Mouse (Mus musculus) testis, postnatal 14 days (tissue): ENCODE measurements around the gene B4galt2.

ENCODE experiments used
- DNase-seq: peaks from one replicate; pipeline ENCODE4 v3.0.0; 2021; ENCODE audit warnings: low spot score

Gene B4galt2

DNA sequence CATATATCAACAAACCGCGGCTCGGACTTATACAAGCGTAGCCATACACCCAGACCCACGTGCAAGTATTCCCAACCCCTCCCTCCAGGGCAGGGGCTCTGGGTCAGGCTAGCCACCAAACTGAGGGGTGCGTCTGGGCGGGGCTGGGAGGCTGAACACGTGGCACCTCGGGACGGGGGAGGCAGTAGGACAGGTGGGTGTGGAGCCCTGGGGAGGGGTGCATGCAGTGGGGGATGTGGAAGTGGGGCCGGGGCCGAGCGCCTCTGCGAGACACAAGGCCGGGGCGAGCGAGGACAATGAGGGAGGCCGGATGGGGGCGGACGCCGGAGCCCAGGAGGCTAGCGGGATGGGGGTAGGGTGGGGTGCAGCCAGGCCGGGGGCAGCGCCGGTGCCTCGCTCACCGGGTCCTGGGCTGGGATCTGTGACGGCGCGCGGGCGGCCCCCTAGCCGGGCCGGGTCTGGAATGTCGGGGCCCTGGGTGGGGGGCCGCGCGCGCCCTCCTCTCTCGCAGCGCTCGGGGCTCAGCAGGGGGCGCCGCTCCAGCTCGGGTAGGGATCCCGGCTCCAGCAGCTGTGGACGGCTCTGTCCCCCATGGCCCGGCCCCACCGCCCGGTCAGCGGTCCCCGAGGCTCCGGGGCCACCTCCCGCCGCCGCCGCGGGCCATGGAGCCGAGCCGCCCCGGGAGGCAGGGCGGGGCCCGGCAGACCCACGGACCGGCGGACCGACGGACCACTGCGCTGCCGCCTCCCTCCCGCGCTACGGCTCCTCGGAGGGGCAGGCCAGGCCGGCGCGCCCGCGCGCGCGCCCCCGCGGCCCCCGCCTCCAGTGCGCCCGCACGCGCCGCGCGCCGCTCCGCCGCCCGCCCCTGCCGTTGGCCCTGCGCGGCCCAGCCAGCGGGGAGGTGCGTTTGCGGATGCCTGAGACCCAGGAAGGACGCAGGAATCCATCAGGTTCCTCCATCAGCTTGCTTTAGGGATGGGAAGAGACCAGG is at the start of gene B4galt2:
Gene B4galt2 (minus strand): TSS at position 787 of the 991 bp plus-strand sequence.
- peak; percentile 65 for DNase-seq

DNA sequence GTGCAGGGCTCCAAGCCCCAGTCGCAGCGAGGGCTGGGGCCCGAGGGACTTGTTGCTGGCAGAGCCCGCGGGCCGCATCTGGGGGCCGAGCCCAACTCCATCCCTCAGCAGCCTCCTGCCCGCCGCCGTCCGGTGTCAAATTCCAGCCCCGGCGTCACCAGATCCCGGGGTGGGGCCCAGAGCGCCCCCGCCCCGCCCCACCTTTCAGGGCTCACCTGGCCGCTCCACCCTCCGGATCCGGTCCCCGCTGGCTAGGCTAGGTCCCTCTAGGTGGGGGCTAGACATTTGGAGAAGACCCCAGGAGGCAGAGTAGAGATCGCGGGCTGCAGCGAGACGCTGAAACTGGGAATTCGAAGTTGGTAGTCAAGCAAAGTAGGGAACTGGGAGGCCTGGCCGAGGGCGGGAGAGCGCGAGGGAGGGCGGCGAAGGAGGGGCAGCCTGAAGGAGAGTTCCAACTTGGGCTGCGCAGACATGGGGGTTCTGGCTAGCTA is 46.1 kb upstream of the B4galt2 start, which contains the start of gene Artn:
Gene Artn (minus strand): TSS at position 373 of the 491 bp plus-strand sequence.
- peak; percentile 57 for DNase-seq

DNA sequence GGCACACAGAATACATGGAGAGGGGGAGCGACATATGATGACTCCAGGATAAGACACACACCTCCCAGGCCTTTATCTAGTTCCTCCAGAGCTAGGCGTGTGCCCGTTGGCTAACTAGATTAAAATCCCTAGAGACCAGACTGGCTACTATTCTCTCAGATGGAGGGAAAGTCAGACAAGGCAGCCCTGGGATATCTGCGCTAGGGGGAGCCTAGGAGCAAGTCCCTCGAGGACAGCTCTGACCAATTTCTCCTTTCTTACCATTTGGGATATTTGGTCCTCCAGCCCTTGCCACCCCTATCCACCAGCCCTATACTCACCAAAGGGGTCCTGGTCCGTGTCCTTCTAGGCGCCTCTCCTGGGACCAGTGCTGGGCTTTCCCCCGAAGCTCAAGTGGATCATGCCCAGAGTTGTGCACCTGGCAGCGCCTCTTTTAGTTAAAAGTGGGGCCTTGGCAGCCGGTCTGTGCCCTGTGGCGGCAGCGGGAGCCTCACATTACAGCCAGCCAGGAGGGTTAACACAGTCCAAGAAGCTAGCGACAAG is 45.5 kb upstream of the B4galt2 start:
- DNase-seq: no peak

DNA sequence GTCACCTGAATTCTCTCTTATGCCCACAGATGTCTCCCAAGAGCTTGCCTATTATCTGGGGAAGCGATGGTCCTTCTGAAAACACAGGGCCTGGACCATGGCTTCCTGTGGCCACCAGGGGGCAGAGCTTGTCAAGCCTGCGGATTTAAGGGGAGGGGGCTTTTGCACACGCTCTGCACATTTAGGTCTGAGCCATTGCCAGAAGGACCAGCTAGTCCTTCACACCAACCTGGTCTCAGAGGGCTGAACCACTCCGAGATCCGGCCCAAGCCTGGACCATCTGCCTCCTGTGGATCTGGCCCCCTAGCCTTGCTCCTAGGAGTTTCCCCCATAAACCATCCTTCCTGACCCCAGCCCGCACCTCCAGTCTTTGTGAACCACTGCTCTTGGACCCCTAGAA is 44.9 kb upstream of the B4galt2 start:
- DNase-seq: peak; percentile 58

DNA sequence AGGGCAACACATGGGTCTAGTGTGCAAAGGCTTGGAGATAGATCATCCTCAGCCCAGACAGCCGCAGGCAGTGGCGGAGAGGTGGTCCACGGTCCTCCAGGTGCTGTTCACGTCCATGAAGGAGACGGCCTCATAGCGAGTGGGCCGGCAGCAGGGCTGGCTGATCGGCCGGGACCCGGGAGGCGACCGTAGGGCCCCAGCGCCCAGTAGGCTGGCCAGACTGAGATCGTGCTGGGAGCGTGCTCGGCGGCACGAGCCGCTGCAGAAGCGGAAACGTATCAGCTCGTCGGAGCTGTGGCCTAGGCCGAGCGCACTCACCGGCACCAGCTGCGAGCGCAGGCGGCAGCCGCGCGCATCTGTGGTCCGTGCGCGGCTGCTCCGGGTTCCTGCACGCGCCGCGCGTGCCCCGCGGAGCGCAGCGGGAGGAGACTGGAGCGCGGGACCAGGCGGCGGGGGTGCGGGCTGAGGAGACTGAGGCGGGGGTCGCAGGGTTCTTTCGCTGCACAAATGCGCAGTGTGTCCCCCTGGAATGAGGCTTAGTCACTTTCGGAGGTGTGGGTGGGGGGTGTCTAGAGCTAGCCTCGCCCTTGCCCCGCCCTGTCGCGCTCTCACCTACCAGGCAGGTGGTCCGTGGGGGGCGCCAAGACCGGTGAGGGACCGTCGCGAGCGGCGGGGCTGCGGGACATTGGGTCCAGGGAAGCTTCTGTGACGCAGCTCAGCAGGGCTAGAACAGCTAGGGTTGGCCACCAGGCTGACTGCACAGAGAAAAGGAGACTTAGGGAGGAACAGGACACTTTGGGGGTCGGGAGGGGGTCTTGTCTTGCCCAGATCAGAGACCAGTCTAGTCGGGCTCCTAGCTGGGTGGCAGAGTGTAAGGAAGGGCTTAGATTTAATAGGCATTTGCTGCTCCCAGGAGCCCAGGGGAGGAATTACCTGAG is 43.5 kb upstream of the B4galt2 start:
- DNase-seq: peak; percentile 64

DNA sequence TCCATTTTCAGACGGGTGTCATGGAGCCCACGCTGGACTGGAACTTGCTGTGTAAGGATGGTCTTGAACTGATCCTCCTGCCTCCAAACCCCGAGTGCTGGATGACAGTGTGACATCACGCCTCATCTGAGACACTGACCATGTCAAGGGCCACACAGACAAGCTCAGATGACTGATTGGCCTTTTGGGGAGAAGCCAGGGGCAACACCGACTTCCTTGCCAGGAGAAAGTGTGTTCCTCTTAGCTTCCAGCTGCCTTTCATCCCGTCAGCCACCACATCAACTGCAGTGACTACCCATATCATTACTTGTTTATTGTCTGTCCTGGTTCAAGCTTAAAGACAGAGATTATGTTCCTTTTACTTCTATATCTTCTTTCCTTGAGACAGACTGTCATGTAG is 41.6 kb upstream of the B4galt2 start:
- DNase-seq: no peak

DNA sequence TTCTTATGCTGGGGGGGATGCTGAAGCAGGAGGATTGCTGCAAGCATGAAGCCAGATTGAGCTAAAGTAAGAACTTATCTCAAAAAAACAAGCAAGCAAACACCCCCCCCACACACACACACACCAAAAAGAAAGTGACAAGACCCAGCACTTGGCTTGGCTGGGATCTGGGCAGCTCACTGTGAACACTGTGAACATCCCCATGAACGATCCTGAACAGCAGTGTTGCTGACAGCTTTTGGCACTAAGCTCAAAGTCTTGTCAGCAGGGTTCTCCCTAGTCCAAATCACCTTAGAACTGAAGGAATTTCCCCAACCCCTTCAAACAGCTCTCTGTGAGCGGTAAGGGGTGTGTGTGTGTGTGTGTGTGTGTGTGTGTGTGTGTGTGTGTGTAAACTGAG is 40.2 kb upstream of the B4galt2 start:
- DNase-seq: no peak

DNA sequence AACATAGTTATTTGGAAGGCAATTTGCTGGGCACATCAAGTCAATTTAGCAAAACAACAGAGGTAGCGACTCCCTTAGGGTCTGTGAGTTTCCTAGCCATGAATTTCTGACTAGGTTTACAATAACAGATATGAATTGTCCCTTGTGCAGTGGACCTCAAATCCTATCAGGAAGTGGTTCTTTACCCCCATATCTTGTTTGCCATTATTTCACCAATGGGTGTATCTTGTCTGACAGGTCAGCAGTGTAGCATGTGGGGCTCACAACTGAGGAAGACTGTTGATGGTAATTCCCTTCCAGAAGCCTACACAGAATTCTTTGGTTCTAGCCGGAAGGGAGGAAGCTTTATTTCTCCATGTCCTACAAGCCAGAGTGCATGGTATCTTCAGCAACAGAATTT is 38.1 kb upstream of the B4galt2 start:
- DNase-seq: no peak

DNA sequence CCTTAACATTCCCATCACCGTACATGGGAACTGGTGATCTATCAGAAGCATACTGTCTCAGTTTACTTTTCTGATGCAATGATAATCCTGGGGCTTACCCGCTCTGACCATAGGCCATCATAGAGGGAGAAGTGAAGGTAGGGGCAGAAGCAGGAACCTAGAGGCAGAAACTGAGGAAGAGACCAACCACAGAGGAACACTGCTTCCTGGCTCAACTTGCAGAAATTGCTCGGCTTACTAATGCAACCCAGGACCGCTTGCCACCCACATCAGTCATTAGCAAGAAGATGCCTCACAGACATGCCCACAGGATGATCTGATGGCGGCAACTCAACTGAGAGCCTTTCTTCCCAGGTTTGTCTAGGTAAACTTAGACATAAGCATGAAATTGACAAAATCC is 35.5 kb upstream of the B4galt2 start:
- no peak for DNase-seq

DNA sequence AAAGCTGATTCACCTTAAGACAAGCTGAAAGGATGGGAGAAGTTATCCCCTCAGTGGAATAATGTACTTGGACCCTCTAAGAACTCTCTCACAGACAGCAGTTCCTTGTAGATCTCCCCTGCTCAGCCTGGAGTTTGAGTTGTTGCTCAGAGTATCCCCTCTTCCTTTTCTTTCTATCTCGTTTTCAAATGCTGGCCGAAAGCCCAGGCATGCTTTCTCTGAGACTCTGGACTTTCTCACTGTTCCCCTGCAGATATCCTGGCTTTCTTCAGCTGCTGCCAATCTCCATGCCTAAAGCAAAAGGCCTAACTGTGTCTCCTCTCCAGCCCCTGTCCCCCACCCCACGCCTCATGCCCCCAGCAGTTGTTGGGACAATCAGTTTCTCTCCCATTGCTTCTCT is 35.0 kb upstream of the B4galt2 start:
- DNase-seq: no peak

DNA sequence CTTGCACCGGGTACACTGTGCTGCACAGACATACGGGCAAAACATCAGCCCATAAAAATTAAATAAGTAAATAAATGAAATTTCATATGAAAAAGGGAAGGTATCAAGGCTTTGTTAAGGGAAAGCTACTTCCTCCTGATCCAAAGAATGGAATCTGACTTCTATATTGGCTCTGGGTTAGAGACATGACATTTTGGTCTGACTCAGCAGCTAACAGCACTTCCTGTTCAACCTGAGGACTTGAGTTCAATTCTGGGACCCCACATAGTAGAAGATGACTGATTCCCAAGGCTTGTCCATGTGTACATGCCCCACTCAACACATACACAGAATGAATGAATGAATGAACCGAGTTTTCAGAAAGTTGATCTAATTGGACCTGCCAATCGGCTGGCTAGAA is 34.6 kb upstream of the B4galt2 start:
- no peak for DNase-seq

DNA sequence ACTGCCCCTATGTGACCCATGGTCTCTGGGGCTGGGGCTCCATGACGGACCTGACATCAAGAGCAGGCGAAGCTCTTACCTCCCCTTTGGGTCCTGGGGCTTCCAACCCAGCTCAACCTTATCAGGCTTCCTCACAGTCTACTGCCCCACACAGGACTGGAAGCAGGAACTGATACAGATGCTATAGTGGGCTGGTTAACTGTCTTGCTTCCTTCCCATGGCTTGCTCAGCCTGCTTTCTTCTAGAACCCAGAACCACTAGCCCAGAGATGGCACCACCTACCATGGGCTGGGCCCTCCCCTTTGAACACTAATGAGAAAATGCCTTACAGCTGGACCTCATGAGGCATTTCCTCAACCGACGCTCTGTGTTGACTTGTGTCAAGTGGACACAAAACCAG is 34.1 kb upstream of the B4galt2 start:
- no peak for DNase-seq

DNA sequence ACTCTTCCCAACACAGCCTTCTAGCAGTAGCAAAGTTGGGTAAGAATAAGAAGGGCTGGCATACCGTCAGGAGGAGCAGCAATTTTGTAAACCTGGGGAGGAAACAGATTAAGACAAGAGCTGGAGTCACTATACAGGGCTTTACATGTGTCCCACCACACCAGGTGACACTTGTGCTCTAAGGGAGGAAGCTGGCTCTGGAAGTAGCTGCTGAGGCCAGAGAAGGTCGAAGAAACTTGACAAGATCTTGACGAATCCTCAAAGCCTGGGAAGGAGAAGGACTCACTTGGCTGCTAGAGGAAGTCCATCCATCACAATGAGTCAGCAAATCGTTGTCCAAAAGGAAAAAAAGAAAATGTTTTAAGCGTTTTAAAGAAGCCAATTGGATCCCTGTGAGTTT is 33.1 kb upstream of the B4galt2 start:
- DNase-seq: no peak

DNA sequence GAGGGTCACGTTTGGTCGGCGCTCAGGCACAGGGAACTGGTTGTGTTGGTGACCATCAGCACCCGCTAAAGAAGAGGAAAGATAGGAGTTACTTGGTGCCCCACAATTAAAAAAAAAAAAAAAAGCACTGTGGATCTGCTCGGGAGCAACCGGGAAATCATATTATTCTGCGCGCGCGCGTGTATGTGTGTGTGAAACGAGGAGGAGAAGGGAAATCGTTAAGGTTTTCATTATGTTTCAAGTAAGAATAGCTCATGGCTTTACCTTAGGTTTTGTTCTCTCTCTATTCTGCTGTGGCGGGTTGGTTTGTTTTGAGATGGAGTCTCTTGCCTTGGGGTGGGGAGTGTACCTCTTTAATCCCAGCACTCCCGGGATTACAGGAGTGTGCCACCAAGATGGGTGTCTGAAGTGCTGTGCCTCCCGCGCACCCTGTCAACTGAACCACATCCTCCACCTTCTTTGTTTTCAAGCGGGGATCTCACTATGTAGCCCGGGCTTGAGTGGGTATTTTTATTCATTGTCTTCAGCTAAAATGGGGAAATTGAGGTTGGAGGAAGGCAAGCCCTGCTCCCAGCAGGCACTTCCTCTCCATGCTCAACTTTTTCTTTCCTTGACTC is 32.3 kb upstream of the B4galt2 start:
- no peak for DNase-seq

DNA sequence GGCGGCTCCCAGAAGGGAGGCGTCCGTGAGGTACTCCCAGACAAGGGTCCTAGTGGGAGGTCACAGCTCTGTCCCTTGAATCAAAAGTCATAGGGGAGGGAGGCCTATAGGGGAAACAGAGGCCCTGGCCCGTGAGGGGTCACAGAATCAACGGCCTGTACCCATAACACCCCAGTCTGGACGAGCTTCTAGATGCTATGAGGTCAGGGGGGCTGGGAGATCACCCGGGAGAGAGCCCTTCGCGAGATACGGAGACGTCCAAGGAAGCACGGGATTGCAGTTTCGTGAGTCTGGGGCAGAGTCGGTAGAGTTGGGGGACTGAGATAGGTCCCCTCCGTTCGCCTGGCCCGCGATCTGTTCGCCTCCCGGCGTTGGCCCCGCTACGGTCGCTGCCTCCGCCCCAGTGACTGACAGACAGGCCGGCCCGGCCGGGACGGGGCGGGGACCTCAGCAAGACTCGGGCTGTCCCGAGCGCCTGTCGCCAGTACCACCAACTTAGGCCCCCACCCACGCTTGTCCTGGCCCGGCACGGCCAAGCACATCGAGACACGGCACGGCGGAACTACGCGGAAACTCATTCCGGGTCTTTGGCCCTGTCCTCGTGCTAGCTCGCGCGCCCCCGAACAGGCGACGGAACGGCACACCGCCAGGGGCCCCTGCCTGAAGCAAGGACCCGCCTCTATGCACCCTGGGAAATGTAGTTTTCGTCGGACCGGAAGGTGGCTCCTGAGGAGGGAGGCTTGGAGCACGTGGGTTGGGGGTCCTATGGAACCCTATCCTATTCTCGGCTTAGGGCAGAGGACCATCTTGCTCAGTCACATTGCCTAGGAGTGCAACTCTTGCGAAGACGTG is 31.5 kb upstream of the B4galt2 start, which contains the start of gene Ipo13:
Gene Ipo13 (minus strand): TSS at position 409 of the 852 bp plus-strand sequence.
- peak; percentile 94 for DNase-seq

DNA sequence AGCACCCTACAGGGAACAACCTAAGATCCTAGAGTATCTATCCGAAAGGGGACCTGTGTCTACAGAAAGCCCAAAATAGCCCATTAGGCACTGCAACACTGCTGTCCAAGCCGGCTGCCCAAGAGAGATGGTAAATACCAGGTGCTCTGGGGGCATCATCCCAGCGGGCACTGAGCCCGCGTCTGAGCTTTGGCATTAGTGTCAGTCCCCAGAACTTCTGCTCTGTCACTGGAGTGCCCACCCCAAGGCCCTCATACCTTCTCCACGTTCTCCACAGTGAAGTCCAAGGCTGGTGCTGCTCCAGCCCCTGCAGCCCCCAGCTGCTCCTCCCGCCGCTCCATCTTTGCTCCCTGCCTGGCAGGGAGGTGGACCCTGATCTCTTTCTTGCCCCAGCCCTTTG is 30.7 kb upstream of the B4galt2 start:
- no peak for DNase-seq

DNA sequence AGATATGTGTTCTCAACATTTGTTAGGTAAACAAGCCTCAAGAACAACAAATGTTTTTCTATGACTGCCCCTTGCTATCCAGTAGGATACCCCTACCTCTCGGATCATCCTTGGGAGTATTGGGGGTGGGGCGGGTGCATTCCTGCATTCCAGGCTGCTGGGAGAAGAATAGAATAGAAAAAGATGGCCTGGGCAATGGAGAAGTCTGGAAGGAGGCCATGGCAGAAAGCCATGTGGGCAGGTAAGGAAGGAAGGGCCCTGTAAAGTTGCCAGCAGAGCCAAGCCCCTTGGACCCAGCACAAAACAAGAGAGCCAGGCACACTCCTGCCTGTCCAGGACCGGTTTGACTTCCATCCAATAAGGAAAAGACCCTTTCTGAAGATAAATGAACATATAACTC is 30.1 kb upstream of the B4galt2 start:
- DNase-seq: no peak

DNA sequence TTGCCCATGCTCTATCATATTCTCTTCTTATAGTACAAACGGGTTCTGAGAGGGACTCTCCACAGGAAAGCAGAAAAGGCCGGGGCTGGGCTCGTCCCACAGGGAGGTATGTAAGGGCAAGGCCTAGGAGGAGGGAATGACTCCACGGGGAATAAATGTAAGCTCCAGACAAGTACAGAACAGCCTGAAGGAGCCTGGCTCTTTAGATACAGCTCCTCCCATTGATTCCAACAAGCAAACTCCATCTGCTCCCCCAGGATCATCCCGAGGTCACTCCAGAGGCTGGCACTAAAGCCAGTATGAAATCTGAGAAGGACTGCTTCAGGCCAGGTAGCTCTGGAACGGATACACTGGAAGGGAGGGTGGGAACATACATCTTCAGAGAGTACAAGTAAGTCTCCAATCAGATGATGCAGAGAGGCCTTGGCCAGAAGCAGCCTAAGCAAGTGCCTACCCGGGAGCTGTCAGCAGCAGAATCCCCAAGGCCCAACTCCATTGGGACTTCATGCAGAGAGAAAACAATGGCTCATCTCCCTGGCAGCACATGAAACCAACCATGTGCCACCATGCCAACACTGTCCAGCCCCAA is 29.5 kb upstream of the B4galt2 start:
- DNase-seq: no peak

DNA sequence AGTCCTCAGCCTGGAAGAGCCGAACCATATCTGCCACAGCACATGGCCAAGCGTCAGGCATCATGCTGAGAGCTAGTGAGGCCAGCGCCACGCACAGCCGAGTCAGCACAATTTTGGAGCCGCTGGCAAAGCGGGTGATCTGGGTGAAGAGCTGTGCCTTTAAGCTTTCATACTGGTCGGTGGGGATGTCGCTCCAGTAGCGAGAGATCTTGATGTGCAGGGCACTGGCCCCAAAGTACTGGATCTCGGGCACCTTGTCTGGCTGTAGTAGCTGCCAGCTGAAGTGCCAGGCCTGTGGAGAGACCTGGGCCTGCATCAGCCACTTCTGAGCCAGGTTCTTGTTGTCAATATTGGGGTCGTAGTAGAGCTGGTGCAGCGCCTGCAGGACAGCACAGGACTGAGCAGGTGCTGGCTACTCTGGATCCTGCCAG is 28.9 kb upstream of the B4galt2 start:
- no peak for DNase-seq

DNA sequence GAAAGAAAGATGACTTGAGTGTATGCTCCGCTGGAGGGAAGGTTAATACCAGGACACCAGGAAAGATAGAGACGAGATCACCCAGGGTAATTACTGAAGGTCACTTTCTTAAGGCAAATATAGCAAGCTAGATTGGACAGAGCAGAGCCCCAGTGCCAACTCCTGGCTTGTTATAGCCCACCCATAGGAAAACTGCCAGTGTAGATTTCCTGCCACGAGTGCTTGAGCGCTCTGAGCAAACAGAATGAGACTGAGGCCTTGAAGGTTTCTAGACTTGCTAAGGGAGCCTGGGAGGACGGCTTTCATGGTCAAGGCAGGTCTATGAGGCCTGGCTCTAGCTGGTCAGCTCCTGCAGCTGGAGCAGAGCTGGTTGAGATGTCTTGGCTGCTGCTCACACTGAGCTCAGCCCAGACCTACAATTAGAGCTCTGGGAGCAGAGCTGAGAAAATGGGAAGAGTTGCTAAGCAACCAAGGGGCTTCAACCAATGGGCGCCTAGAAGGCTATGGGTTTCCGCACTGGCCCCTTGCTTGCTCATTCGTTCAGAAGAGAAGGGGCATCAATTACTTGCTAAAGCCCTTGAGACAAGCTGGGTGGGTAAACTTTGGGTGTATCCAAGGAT is 25.7 kb upstream of the B4galt2 start:
- no peak for DNase-seq
